Mouse (Mus musculus) hindbrain, postnatal 0 days (tissue): ENCODE data around the gene Sulf2. TPM values are rescaled to one million over a fixed set of nuclear protein-coding genes. Genes with fewer than 3 reads are reported as not detected.
A peak's percentile ranks its signal among the peaks of the same experiment; 100 is the strongest.

Experiments
- ATAC-seq: fragments of 200-750 bp; cut with Nextera tagmentation; 2 replicates; pipeline ENCODE4 v1.8.0; 2017; ENCODE audit warnings: mild to moderate bottlenecking, moderate TSS enrichment, moderate library complexity
- DNase-seq: peaks from one replicate; pipeline ENCODE4 v3.0.0-alpha.2; 2015; ENCODE audit warnings: low spot score
- H3K27ac ChIP-seq: fragments of 300-500 bp; sonication (generic); 2 replicates; pipeline ENCODE4 v1.5.1; 2014; ENCODE audit warnings: mild to moderate bottlenecking
- H3K27me3 ChIP-seq: fragments of 300-500 bp; sonication (generic); 2 replicates; pipeline ENCODE4 v1.6.1; 2014; ENCODE audit warnings: low read length, mixed read lengths; ENCODE audit not compliant: insufficient read depth
- H3K36me3 ChIP-seq: fragments of 300-500 bp; sonication (generic); 2 replicates; pipeline ENCODE4 v1.6.1; 2014; ENCODE audit warnings: low read length, mixed read lengths; ENCODE audit not compliant: insufficient read depth
- H3K4me1 ChIP-seq: fragments of 300-500 bp; sonication (generic); 2 replicates; pipeline ENCODE4 v1.6.1; 2014; ENCODE audit warnings: antibody characterized with exemption, low read length, mixed read lengths; ENCODE audit not compliant: insufficient read depth
- H3K4me2 ChIP-seq: fragments of 300-500 bp; sonication (generic); 2 replicates; pipeline ENCODE4 v1.6.1; 2014; ENCODE audit warnings: low read depth, mild to moderate bottlenecking, low read length, moderate library complexity, mixed read lengths
- H3K4me3 ChIP-seq: fragments of 300-500 bp; sonication (generic); 2 replicates; pipeline ENCODE4 v1.5.1; 2014; ENCODE audit warnings: low read length
- H3K9ac ChIP-seq: fragments of 300-500 bp; sonication (generic); replicated peaks from 2 replicates; pipeline ENCODE4 v1.6.1; 2014; ENCODE audit warnings: mild to moderate bottlenecking, low read length, moderate library complexity, mixed read lengths
- H3K9me3 ChIP-seq: fragments of 300-500 bp; sonication (generic); 2 replicates; pipeline ENCODE4 v1.6.1; 2016; ENCODE audit warnings: low read length, mixed read lengths
- CTCF ChIP-seq: IDR thresholded peaks from 2 replicates; pipeline ENCODE4 v1.5.1; 2016; ENCODE audit warnings: antibody characterized with exemption, control low read depth, low read depth
- WGBS: fragments of 180-500 bp; shearing (Covaris S2); extraction: QIAGEN DNeasy Blood & Tissue Kit; methylation state at CpG from one replicate; pipeline ENCODE4 v1.1.7; 2014; 5-methylcytosine and 5-hydroxymethylcytosine counted together
- polyA plus RNA-seq: library from polyadenylated mRNA; unstranded; fragments of >200 nt; fragmentation: Nextera tagmentation; extraction: Ambion mirVana; gene quantifications from 2 replicates; pipeline ENCODE4 v1.2.1, GENCODE M21; 2015
- total RNA-seq: library from RNA; depleted of rRNA; stranded (reverse); fragments of >200 nt; gene quantifications from 2 replicates; pipeline ENCODE4 v1.2.3, GENCODE M21; 2014; rRNA removed

Sulf2 gene
- total and polyA plus RNA-seq, 2 experiments from 2014 or later = 81.6 to 111 TPM

GRCm38 (mm10) chr2:166029232-166029631, 126.2 kb downstream of the Sulf2 start:
- Histone ChIP-seq H3K9ac (no peak overlapping the region), H3K27me3 (no peaks in the 10 kb centered on the region), H3K4me3 (no peak overlapping the region), H3K36me3 (no peaks in the 10 kb centered on the region), H3K9me3 (no peaks in the 10 kb centered on the region), H3K4me2 (no peak overlapping the region), H3K27ac (0 out of 2 replicates have a peak overlapping the region, but pooled peaks have one; percentile 26), H3K4me1 (peaks cover 6% of the 10 kb centered on the region; the same call in 1 of the 2 replicates)
- no peak for TF ChIP-seq CTCF
- ATAC-seq (no peak), DNase-seq (no peak)
- 38% methylated on average over 4 of the region's 4 CpGs for WGBS

- Histone ChIP-seq H3K27me3 (no peaks in the 10 kb centered on the region), H3K4me3 (no peak overlapping the region), H3K36me3 (no peaks in the 10 kb centered on the region), H3K27ac (no peak overlapping the region), H3K9me3 (no peaks in the 10 kb centered on the region), H3K4me2 (no peak overlapping the region), H3K4me1 (peaks cover 6% of the 10 kb centered on the region; the same call in 1 of the 2 replicates), H3K9ac (no peak overlapping the region)
- ATAC-seq (no peak), DNase-seq (no peak)
- TF ChIP-seq CTCF = no peak
- WGBS = 91% methylated on average over 3 of the region's 3 CpGs
These were observed 127.6 kb downstream of the Sulf2 start for GRCm38 (mm10) chr2:166027834-166028233.

- ATAC-seq (no peak), DNase-seq (no peak)
- WGBS = 95% methylated on average over 5 of the region's 5 CpGs
- no peak for TF ChIP-seq CTCF
- Histone ChIP-seq H3K4me1 (peaks cover 19% of the 10 kb centered on the region), H3K9ac (no peak overlapping the region), H3K36me3 (no peaks in the 10 kb centered on the region), H3K9me3 (no peaks in the 10 kb centered on the region), H3K4me2 (no peak overlapping the region), H3K27me3 (no peaks in the 10 kb centered on the region), H3K4me3 (no peak overlapping the region), H3K27ac (no peak overlapping the region)
These were observed 129.5 kb downstream of the Sulf2 start for GRCm38 (mm10) chr2:166025943-166026342.

- H3K9me3 ChIP-seq = no peaks in the 10 kb centered on the region
- 71% methylated on average over 4 of the region's 4 CpGs for WGBS
- H3K4me3 ChIP-seq = no peak overlapping the region
- DNase-seq (no peak), ATAC-seq (no peak)
- H3K4me2 ChIP-seq = no peak overlapping the region
- no peaks in the 10 kb centered on the region for H3K27me3 ChIP-seq
- H3K9ac ChIP-seq = no peak overlapping the region
- H3K36me3 ChIP-seq = no peaks in the 10 kb centered on the region
- H3K4me1 ChIP-seq = peaks cover 13% of the 10 kb centered on the region; the same call in 1 of the 2 replicates
- no peak for TF ChIP-seq CTCF
- H3K27ac ChIP-seq = no peak overlapping the region
These were observed 130.8 kb downstream of the Sulf2 start for GRCm38 (mm10) chr2:166024621-166025020.

GRCm38 (mm10) chr2:166024079-166024478, 131.4 kb downstream of the Sulf2 start:
- Histone ChIP-seq H3K27me3 (no peaks in the 10 kb centered on the region), H3K4me3 (no peak overlapping the region), H3K9ac (no peak overlapping the region), H3K9me3 (no peaks in the 10 kb centered on the region), H3K4me1 (peaks cover 13% of the 10 kb centered on the region; the same call in 1 of the 2 replicates), H3K36me3 (no peaks in the 10 kb centered on the region), H3K4me2 (no peak overlapping the region), H3K27ac (no peak overlapping the region; the same call in 1 of the 2 replicates)
- DNase-seq = no peak
- no peak for TF ChIP-seq CTCF
- 86% methylated on average over 3 of the region's 3 CpGs for WGBS
- no peak for ATAC-seq

Other genes starting within 250 kb of the Sulf2 start
- 28.3 and 29.2 TPM in 2 replicates for gene Ncoa3, start 163.0 kb downstream of the Sulf2 start, total RNA-seq
- 10.7 and 10.8 TPM in 2 replicates for gene Ncoa3, start 163.0 kb downstream of the Sulf2 start, polyA plus RNA-seq